Mouse (Mus musculus): ENCODE data around the gene Ttc7b.

Gene Ttc7b

DNA sequence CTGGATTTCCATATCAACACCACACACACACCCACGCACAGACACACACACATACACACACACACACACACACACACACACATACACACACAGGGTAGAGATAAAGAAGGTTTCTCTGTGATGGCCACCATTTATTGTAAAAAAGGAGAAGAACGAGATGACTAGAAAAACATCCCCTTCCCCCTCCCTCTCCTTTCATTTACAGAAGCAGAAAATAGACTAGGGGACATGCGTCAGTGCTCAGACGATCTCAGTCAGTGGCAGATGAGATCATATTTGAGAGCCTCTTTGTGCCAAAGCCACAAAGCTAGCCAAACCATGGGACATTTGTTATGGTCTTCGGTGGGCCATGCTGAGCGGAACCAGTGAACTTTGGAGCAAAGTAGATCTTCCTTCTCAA is 75.4 kb downstream of the Ttc7b start:
- DNase-seq, result no peak

DNA sequence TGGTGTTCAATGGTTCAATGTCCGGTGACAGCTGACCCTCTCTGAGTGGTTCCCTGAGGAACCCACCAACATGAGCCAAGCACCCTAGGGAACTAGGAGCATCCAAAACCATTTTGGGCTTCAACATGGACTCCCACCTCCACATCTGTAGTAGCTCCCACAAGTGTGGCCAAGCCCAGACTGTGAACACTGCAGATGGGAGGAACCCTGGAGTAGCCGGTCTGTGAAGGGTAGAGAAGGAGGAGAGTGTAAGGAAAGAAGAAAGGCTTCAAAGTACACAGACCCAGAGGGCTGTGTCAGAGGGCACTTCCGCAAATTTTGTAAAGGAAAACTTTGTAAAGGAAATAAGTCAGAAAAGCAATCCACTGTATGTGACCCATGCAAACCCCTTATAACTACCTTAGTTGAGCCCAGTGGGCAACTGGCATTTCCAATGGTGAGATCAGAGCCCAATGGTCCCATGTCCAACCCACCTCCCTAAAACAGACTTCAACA is 75.9 kb downstream of the Ttc7b start:
- DNase-seq, result no peak

DNA sequence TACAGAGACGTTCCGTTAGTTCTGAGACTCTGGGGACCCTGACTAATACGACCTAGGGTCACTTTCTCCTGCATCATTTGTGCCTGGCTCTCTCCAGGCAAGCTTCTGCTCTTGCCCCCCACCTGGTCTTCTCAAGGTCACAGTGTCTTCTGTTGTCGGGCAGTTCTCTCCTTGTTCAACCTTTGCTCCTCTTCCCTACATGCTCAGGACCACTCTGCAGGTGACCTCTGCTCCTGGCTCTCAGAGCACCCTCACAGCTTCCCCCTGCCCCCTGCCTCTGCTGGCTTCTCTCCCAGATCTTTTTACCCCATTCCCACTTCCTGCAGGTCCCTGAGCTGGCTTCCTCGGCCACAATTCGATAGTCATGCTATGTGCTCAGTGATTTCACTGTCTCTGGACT is 77.2 kb downstream of the Ttc7b start:
- no peak for DNase-seq

GRCm38 (mm10) chr12:100441609-100442008 is 79.0 kb downstream of the Ttc7b start:
- DNase-seq, result no peak

- no peak for DNase-seq
Measured at GRCm38 (mm10) chr12:100439883-100440282, 80.7 kb downstream of the Ttc7b start.

GRCm38 (mm10) chr12:100439145-100439755 is 81.4 kb downstream of the Ttc7b start:
- DNase-seq, result peak; percentile 64

DNA sequence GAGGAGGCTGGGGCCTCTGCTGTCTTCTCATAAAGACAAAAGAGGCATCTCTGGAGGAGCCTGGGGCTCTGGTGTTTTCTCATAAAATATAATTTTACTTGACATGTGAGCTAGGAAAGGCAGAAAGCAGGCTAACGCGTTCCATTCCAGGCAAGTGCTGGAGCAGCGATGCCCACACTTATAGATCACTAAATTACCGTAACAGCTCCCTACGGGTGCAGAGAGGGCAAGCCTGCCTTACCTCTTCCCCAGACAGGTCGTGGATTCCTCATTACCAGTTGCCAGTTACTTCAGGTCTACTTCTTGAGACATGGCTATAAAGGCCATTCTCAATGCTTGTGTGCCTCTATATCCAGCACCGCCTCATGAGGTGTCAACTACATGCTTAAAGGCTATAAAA is 82.1 kb downstream of the Ttc7b start:
- DNase-seq, result no peak

GRCm38 (mm10) chr12:100437862-100438261 is 82.8 kb downstream of the Ttc7b start:
- DNase-seq, result no peak

GRCm38 (mm10) chr12:100435763-100436162 is 84.9 kb downstream of the Ttc7b start:
- DNase-seq, result no peak

GRCm38 (mm10) chr12:100431830-100432229 is 88.8 kb downstream of the Ttc7b start:
- no peak for DNase-seq

- DNase-seq, result no peak
Measured at GRCm38 (mm10) chr12:100429414-100430114, 91.1 kb downstream of the Ttc7b start.

- no peak for DNase-seq
Measured at GRCm38 (mm10) chr12:100428183-100428582, 92.4 kb downstream of the Ttc7b start.

DNA sequence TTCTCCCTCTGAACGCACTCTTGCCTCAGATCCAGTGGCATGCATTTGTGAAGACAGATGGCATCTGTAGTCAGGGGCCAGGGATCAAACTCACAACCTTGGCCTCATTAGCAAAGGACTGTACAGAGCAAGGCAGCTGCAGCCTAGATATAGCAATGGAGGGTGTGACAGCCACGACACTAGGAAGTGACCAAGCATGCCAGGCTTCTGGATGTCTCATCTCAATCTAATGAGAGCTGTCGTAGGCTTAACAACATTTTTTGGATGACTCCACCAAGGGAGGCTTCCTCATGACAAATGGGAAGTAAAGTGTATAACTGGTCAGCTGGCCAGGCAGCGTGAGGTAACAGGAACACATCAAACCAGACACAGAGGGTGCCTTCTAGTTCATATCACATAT is 94.4 kb downstream of the Ttc7b start:
- DNase-seq, result no peak

- no peak for DNase-seq
Measured at GRCm38 (mm10) chr12:100425028-100425427, 95.6 kb downstream of the Ttc7b start.

GRCm38 (mm10) chr12:100422286-100422820 is 98.3 kb downstream of the Ttc7b start:
- peak; percentile 85 for DNase-seq

DNA sequence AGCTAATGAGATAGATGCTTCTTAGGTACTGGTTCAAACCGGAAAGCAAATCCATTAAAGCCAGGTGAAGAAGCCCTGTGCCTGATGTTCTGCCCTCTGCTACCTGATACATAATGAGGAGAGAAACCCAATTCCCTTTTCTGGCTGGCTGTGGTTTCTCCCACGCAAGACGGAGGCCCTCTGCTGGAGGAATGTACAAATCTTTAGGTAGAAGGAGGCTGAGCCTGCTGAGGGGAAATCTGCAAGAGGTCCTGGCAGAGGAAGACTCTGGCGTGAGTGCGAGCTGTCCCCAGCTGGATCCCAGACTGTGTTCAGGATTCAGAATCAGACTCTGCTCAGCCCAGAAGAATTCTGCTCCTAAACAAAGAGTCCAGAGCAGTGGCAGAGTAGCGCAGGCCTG is 99.1 kb downstream of the Ttc7b start:
- peak; percentile 41 for DNase-seq

GRCm38 (mm10) chr12:100420903-100421302 is 99.7 kb downstream of the Ttc7b start:
- DNase-seq, result no peak

DNA sequence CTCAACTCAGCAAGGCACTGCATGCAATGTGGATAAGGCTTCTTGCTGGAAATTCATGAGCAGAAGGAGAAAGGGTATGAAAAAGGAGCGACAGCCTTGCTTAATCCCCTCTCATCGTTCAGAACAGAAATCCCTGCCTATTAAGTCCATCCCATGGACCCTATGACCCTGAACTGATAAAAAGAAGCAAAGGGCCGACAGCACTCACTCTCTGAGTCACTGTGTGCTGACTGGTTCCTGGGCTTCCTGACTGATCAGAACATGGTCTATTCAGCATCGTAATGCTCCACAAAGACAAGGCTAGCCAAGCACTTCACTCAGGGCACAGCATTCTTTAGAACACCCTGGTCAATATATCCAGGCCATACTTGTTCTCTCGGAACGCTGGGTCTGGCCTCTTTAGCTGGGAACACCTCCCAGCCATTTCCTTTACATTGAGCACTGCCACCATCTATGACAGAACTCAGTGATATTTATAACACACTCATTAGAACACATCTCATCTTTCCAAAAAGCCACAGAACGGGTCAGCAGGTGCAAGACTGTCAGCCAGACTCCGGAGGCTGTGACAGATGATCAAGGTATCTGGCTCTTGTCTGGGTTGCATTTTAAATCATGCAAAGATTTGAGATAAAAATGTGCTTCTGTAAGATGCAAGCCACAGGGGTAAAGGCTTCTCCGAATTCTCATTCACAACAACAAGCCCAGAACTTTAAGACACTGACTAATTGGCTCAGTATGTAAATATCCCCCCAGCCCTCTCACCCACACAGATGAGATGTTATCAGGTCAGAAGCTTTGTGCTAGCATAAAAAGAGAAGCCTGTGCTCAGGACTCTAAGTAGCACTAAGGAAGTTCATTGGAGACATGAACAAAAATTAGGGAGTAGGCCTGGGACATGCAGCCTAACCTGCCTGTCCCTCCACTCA is 100.4 kb downstream of the Ttc7b start:
- DNase-seq, result no peak

DNA sequence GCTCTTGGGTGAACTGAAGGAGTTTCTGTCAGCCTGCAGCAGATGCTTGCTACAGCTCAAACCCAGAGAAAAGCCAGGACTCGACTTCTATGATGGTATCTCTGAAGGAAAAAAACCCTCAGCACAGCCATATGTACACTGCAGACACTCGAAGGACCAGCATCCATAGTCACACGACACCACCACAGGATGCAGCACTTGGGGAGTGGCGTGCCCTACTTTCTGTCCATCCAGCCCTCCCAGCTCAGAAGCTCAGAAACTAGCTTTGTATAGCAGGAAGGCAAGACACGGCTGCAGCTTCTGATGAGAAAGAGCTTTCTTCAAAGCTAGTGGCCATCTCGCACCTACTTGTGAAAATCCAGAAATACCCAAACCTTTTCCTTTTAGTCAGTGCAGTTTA is 104.8 kb downstream of the Ttc7b start:
- no peak for DNase-seq

DNA sequence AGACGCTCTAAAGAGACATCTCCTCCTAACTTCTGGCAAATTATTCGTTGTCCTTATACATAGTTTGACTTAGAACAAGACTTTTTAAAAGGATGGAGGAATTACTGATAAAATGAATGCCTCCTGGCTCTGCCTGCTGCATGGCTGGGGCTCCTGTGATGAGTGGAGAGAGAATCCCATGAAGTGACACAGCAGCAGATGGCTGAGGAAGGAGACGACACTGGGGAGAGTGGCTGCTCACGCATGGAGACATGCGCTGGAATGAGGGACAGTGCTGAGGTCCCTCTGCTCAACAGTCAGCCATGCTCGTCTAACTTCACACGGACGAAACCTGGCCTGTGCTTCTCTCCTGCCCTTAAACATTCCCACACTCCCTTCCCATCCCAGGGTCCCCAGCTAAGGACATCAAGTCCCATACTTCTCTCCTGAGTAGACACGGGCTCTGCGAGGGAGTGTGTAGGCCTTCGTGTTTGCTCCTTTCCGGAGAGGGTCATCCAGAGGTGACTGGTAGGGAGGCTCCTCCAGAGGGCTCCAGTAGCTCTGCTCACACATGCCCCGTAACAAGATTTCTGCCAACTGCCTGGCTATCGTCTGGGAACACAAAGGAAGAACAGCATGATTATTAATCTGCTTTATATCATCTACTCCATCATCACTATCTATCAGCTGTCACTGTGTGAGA is 105.8 kb downstream of the Ttc7b start:
- no peak for DNase-seq

DNA sequence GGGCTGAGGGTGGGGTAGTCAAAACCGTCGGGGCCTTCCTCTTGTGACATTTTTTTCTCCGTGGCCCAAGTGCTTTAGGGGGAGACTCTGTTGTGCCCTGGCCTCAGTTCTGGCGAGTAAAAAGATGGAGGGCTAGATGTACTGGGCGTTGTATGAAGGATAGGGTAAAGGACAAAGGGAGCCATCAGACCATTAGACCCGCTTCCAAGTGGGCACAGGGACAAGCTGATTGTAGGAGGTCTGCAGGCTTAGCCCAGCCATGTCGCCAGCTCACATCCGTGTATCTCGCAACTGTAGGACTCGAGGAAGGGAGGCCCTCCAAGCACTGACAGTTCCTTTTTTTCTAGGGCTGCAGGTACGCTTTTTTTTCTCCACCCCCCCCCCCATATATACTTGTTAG is 111.9 kb downstream of the Ttc7b start:
- DNase-seq, result no peak

GRCm38 (mm10) chr12:100408143-100408542 is 112.5 kb downstream of the Ttc7b start:
- DNase-seq, result no peak

GRCm38 (mm10) chr12:100407371-100407770 is 113.3 kb downstream of the Ttc7b start:
- no peak for DNase-seq
